Mouse (Mus musculus) adipose tissue, adult 10 weeks (tissue): ENCODE data around the gene Olfr934. TPM values are rescaled to one million over a fixed set of nuclear protein-coding genes. Genes with fewer than 3 reads are reported as not detected.

Experiments
- polyA plus RNA-seq: library from polyadenylated mRNA; stranded (reverse); fragments of 350-450 nt; fragmentation: Illumina TruSeq; extraction: RNeasy Lipid Tissue Mini Kit (QIAGEN cat#74804); gene quantifications from one replicate; pipeline ENCODE4 v1.2.3, GENCODE M21; 2014; ENCODE audit warnings: low read depth, low replicate concordance

Gene Olfr934
- polyA plus RNA-seq, result not detected

GRCm38 (mm10) chr9:38988215-38988614, at the start of gene Olfr934:
Olfr934 (minus strand) TSS chr9:38988315.

GRCm38 (mm10) chr9:39023277-39023676, 35.2 kb upstream of the Olfr934 start, which contains the start of gene Olfr146:
Olfr146 (minus strand) TSS chr9:39023377.

GRCm38 (mm10) chr9:38999583-38999982, 11.5 kb upstream of the Olfr934 start, which contains the start of gene Olfr935:
Olfr935 (minus strand) TSS chr9:38999683.

GRCm38 (mm10) chr9:38972013-38972412, 16.1 kb downstream of the Olfr934 start, which contains the start of gene Olfr933:
Olfr933 (plus strand) TSS chr9:38972313.

Other genes starting within 250 kb of the Olfr934 start
- gene Olfr920, start 236.0 kb downstream of the Olfr934 start, polyA plus RNA-seq, result 0.37 TPM
- gene Olfr921, start 215.2 kb downstream of the Olfr934 start, polyA plus RNA-seq, result not detected
- not detected for gene Olfr922, start 173.7 kb downstream of the Olfr934 start, polyA plus RNA-seq
- gene Olfr923, start 161.8 kb downstream of the Olfr934 start, polyA plus RNA-seq, result not detected
- gene Olfr924, start 143.9 kb downstream of the Olfr934 start, polyA plus RNA-seq, result not detected
- not detected for gene Olfr26, start 133.3 kb downstream of the Olfr934 start, polyA plus RNA-seq
- not detected for gene Olfr926, start 111.2 kb downstream of the Olfr934 start, polyA plus RNA-seq
- gene Olfr930, start 58.5 kb downstream of the Olfr934 start, polyA plus RNA-seq, result not detected
- gene Olfr933, start 16.0 kb downstream of the Olfr934 start, polyA plus RNA-seq, result not detected
- gene Olfr935, start 11.4 kb upstream of the Olfr934 start, polyA plus RNA-seq, result not detected
- not detected for gene Olfr146, start 35.1 kb upstream of the Olfr934 start, polyA plus RNA-seq
- gene Olfr937, start 76.6 kb upstream of the Olfr934 start, polyA plus RNA-seq, result not detected
- not detected for gene Olfr938, start 90.6 kb upstream of the Olfr934 start, polyA plus RNA-seq
- not detected for gene Olfr27, start 139.8 kb upstream of the Olfr934 start, polyA plus RNA-seq
- gene Olfr943, start 178.0 kb upstream of the Olfr934 start, polyA plus RNA-seq, result not detected
- gene Olfr944, start 213.6 kb upstream of the Olfr934 start, polyA plus RNA-seq, result not detected